Mouse (Mus musculus) CD8-positive naive resting alpha-beta T cell, adult 2 months (primary cell): Measurements from ENCODE around the gene B3gnt2.

Experiments
- DNase-seq, 2 experiments: peaks; one replicate each; pipeline ENCODE4 v3.0.0; 2022; ENCODE audit warnings: low read depth in 2 of 2, low spot score in 2 of 2

B3gnt2 gene

DNA sequence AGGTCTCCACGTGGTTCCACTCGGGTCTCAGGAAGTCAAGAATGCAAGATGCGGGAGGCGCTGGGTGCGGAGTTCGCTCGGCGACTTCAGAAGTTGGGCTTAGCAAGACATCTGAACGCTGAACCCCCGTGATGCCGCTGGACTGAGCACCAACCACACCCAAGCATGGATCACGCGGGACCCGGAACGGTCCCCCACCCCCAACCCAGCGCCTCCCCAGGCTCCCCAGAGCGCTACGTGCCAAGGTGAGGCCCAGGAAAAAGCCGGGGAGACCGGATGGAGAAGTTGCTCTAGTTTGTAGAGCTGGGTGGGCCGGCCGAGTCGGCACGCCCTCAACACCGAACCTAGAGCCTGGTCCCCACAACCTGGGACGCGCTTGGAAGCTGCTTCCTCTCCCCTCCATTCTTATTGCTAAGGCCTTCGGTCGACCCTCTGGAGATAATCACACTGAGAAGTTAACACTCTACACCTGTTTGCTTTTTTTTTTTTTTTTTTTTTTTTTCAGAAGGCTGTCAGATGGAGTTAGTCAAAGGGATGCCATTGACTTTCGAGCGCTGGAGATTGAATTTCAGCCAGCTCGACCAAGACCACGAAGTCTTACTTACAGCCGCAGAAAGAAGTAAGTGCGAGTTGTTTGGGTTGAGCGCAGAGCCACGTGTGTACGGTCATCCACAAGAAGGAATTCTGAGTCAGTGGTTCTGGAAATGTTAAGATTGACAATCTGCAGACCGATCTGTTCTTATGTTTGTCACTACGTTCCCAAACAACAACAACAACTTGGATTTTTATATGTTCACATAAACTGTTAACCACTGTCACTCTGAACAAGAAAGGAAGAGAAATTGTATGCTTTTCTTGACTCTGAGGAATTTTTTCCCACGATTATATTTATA is at the start of gene B3gnt2:
TSS of gene B3gnt2 (minus strand) at position 627 of the 893 bp plus-strand sequence.
- DNase-seq: no peak

GRCm38 (mm10) chr11:22906453-22906865 is 45.7 kb upstream of the B3gnt2 start:
- DNase-seq: no peak

DNA sequence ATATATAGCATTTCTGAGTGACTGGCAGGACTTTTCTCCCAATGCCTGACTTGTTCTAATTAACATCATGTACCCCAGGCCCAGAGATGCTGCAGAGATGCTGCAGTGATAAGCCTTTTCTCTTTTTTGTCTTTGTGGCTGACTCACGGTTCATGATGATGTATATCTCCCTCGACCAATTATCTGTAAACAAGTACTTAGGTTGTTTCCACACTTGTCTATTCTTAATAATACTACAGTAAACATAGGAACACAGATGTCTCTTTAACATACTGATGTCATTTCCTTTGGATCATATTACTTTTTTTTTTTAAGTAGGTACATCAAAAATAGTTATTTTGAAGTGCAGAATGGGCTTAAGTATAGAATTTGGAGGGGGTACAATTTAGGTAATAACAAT is 42.2 kb upstream of the B3gnt2 start:
- no peak for DNase-seq

- DNase-seq: no peak
Observed at GRCm38 (mm10) chr11:22900041-22900440, 39.3 kb upstream of the B3gnt2 start.

DNA sequence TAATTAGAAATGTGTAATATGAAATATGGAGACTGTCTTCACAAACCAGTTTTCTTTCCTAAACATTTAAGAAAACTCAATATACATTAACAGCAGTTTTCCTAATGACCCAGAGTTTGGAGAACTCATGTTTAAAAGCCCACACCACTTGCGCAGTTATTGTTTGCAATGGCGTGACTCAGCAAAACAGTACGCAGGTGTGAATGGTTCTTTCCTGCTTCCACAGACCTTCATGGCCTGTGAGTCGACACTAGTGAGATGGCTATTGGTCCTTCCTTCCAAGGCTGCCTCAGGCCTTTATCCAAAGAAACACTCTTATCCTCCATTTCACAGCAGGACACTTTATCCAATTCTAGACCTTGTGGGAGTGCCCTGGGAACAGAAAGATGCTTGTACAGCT is 36.9 kb upstream of the B3gnt2 start:
- DNase-seq: no peak

DNA sequence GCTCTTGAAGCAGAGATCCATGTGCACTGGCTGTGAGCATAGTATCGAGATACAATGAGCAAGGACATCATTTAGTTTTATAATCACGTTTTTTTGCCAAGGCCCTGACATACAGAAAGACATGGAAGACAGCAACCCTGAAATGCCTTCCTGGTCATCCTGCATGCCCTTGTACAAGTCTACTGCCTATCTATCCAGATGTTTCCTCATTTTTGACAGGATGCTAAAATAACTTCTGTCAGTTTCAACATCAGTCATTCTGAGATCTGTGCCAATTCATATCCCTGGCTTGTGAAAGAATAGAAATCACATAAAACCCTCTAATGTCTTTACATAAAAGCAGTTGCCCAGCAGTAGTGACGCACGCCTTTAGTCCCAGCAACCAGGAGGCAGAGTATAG is 36.4 kb upstream of the B3gnt2 start:
- DNase-seq: no peak

- no peak for DNase-seq
Observed at GRCm38 (mm10) chr11:22893075-22893474, 32.3 kb upstream of the B3gnt2 start.

DNA sequence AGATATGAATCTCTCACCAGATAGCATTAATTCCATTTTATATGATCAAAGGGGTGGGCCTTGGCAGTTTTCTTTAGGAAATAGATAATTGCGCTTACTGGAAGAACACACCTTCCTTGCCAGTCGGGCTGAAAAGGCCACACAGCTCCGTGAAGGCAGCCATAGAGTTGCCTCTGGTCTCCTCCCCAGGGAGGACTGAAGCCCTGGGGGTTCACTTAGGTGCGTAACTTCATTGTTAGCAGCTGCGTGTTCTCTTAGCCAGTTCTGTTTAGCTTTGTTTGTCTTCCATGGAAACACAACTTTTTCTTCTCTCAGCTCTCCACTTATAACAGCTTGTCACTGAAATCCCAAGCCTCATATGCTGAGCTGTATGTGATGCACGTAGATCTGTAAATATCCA is 31.7 kb upstream of the B3gnt2 start:
- no peak for DNase-seq

- no peak for DNase-seq
Observed at GRCm38 (mm10) chr11:22891876-22892275, 31.1 kb upstream of the B3gnt2 start.

DNA sequence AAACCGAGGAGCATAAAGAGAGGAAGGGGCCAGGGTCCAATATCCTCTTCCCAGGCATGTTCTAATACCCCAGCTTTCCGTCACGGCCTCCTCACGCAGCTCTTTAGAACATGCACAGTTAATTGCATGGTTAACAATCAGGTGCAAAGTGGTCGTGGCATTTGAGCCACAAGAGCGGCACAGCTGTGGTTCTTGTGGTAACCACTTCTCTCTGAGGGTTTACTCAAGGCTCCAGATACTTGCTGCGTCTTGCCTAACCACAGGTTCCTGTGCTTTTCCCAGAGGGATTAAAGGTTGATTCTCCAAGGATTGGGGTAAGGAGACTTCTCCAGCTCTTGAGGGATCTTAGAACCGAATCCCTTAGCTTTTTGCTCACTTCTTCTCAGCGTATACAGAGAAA is 30.5 kb upstream of the B3gnt2 start:
- no peak for DNase-seq

GRCm38 (mm10) chr11:22889224-22889623 is 28.5 kb upstream of the B3gnt2 start:
- DNase-seq: no peak

DNA sequence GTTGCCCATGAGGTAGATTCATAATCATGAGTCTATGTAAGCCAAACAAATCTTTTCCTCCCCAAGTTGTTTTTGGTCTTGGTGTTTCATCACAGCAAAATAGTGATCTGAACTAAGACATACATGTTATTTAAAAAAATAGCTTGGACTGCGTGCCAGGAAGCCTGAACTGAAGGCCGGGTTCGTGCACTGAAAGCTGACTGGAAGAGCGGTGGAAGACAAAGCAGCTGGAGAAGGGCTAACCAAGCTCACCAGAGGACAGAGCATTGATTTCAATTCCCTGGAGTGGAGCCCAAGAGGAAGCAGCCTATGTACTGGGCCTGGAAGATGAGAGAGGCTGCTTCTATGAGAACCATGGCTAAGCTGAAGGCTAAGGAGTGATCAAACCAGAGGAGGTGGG is 26.2 kb upstream of the B3gnt2 start:
- no peak for DNase-seq

GRCm38 (mm10) chr11:22885350-22885749 is 24.6 kb upstream of the B3gnt2 start:
- DNase-seq: no peak

DNA sequence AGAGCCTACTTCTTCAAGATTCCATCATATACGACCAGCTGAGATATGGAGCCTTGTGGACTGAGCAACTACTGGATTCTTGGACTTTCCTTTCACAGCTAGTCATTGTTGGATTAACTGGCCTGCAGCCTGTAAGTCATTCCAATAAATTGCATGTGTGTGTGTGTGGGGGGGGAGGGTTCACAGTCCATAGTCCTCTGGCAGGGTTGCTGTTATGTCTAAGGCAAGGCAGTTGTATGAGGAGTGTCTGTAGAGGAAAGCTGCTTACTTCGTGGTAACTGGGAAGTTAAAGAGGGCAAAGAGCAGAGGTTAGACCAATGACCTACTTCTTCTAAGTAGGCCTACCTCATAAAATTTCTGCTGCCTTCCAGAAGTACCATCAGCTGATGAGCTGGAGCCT is 22.9 kb upstream of the B3gnt2 start:
- no peak for DNase-seq

GRCm38 (mm10) chr11:22882926-22883325 is 22.2 kb upstream of the B3gnt2 start:
- DNase-seq: no peak

- no peak for DNase-seq
Observed at GRCm38 (mm10) chr11:22880383-22881172, 19.8 kb upstream of the B3gnt2 start.

GRCm38 (mm10) chr11:22879645-22880044 is 18.9 kb upstream of the B3gnt2 start:
- DNase-seq: no peak

DNA sequence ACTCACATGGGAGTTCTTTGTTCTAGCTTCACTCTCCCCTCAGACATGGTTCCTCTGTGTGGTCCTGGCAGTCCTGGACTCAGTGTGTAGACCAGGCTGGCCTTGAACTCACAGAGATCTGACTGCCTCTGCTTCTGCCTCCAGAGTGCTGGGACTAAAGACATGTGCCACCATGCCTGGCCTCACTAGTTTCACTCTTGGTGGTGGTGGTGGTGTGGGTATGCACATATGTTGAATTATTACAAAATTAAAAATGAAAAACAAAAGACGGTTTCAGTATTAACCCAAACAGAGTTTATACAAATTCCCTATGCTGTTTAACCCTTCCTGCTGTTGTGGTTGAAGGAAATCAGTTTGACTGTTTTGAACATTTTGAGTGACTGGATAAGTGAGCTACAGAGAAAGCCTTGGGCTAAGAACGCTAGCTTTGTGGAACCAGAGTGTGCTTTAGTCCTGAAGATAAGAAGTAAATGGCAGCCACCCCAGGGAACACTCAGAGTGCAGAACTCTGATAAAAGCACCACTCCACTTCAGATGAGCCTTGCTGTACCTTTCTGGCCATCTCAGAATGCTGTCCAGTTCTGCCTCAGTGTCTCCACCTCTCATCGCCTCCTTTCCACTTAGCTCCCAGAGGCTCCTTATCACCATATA is 16.0 kb upstream of the B3gnt2 start:
- DNase-seq: no peak

DNA sequence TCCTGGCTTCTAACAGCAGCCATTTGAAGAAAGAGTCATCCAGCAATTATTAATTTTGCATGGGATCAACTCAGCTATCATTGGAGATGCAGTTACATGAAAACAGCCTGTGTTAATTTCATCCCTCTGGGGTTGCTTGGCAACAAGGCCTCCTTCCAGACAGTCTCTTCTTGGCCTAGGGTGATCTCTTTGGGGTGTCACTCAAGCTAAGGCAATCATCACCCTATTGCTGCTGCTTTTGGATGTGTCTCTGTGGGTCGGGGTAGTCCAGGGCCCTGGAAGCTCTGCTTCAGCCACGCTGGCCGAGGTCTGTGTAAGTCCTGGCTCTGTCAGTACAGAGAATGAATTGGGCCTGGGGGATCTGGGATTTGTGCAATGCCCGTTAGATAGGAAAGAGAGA is 14.5 kb upstream of the B3gnt2 start:
- no peak for DNase-seq

DNA sequence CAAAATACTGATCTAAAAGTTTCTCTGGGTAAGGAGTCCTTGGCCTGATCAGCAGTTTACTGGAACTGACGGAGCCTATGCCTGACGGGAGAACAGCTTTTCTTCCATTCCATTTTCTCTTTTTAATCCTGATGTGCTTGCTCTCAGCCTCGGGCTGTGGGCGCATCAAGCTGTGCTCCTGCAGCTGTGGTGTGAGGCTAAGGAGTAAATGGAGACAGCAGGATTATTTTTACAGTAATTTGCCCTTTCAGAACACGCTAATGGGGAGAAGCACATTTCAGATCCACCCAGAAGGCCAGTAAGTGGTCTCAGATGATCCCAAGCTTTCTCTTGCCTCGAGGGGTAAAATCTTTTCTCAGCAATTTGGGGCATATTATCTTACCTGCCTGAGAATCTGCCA is 14.0 kb upstream of the B3gnt2 start:
- no peak for DNase-seq

GRCm38 (mm10) chr11:22873383-22873782 is 12.6 kb upstream of the B3gnt2 start:
- DNase-seq: no peak

DNA sequence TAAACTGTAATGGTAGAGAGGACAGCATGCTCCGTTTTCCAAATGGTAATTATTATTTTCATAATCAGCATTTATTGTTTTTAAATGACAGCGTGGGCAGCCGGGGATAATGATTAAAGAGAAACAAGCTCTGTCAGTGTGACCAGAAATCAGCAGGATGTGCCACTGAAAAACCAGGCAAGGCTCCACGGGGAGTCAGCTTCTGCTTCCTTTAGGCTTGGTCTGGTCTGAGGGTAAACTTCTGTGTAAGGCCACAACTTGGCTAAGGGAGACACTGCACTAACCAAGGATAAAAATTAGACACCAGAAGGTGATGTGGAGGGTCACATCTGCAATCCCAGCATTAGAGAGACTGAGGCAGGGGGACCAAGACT is 11.5 kb upstream of the B3gnt2 start:
- DNase-seq: no peak
